Mouse (Mus musculus): ENCODE measurements around the gene Vav2. TPM values are rescaled to one million over a fixed set of nuclear protein-coding genes. Genes with fewer than 3 reads are reported as not detected.

Vav2 gene
- total and polyA plus RNA-seq, 2 experiments from 2014 or later, result 2.4 to 16.8 TPM

DNA sequence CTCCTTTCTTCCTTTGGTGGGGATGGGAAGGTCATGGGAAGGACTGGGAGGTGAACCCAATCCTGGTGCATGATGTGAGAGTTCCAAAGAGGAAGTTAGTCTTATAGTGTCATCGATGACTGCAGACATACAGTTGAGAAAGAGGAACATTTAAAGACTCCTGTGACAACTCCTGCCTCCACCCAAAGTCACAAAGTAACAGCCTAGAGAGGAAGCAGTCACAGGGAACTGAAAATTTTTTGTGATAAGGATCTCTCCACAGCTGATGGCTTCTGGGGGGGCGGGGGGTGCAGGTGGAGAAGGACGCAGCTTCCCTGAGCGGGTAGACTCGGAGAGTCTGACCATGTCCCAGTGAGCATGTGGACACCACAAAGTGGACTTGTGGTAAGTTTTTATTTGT lies 76.5 kb downstream of the Vav2 start:
- Histone ChIP-seq H3K9ac (replicated peaks; ENCODE audit: low read depth, low read length) (no peak overlapping the region), H3K9me3 (replicated peaks; ENCODE audit: control insufficient read depth, low read length) (no peaks in the 10 kb centered on the region), H3K27ac (ENCODE audit: low read depth) (no peak overlapping the region), H3K4me1 (ENCODE audit: control insufficient read depth, insufficient read depth) (no peaks in the 10 kb centered on the region), H3K4me2 (ENCODE audit: low read depth, low read length) (no peak overlapping the region), H3K27me3 (ENCODE audit: control insufficient read depth, insufficient read depth, low read length) (no peaks in the 10 kb centered on the region), H3K4me3 (ENCODE audit: low read depth, low read length) (no peak overlapping the region), H3K36me3 (replicated peaks; ENCODE audit: control insufficient read depth, insufficient read depth, low read length) (no peaks in the 10 kb centered on the region)
- DNase-seq (ENCODE audit: low spot score) (no peak), ATAC-seq (ENCODE audit: insufficient read depth, low read depth) (no peak)
- 93% methylated on average over 5 of the region's 5 CpGs for WGBS
- TF ChIP-seq EP300 (IDR thresholded peaks at IDR 0.05; ENCODE audit: low read depth) (no peak), CTCF (IDR thresholded peaks at IDR 0.05; ENCODE audit: low read depth) (no peak)

DNA sequence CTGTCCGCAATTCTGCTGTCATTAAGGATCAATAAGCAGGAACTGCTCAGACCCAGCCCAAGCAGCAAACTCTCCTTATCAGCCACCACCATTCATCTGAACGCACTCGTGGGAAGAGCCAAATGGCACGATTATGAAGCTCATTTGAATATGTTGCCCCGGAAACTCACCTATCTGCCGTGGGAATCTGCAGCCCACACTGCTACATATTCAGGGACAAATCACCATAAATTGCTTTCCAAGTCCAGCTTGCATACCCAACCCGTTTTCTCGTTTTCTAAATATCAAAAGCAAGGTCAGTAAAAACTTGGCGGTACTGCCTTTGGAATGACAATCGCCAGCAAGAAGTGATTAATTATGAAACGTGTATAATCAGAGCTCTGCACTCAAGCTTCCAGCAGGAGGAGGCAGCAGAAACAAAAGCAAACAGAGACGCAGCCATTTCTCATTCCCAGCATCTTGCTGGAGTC lies 82.8 kb downstream of the Vav2 start:
- WGBS, result 51% methylated on average over 12 of the region's 12 CpGs
- no peak overlapping the region for H3K27ac ChIP-seq (ENCODE audit: low read depth)
- DNase-seq (ENCODE audit: low spot score), result no peak

DNA sequence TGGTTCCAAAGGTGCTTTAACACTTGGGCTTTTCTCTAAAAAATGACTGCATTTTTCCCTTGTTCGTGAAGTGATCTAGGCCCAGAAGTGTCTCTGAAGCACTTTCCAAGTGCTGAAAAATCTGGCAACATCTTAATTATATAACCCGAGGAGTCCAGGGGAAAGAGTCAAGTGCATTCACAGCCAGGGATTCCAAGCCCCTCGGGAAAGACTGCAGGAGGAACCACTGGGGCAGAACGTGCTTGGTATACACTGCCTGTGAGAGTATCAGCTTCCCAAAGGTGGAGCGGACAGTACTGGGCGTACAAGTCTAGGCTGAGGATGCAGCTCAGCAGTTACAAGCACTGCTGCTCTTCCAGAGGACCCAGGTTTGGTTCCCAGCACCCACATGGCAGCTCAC lies 86.2 kb downstream of the Vav2 start:
- no peaks in the 10 kb centered on the region for H3K36me3 ChIP-seq (replicated peaks; ENCODE audit: control insufficient read depth, insufficient read depth, low read length)
- WGBS, result 76% methylated on average over 6 of the region's 6 CpGs
- no peak for DNase-seq (ENCODE audit: low spot score)
- no peak overlapping the region for H3K4me2 ChIP-seq (ENCODE audit: low read depth, low read length)
- no peak overlapping the region for H3K27ac ChIP-seq (ENCODE audit: low read depth)
- TF ChIP-seq EP300 (IDR thresholded peaks at IDR 0.05; ENCODE audit: low read depth) (no peak), CTCF (IDR thresholded peaks at IDR 0.05; ENCODE audit: low read depth) (no peak)
- no peak overlapping the region for H3K9ac ChIP-seq (replicated peaks; ENCODE audit: low read depth, low read length)
- H3K4me3 ChIP-seq (ENCODE audit: low read depth, low read length), result no peak overlapping the region
- no peaks in the 10 kb centered on the region for H3K9me3 ChIP-seq (replicated peaks; ENCODE audit: control insufficient read depth, low read length)
- no peaks in the 10 kb centered on the region for H3K4me1 ChIP-seq (ENCODE audit: control insufficient read depth, insufficient read depth)
- no peaks in the 10 kb centered on the region for H3K27me3 ChIP-seq (ENCODE audit: control insufficient read depth, insufficient read depth, low read length)
- no peak for ATAC-seq (ENCODE audit: insufficient read depth, low read depth)

More for the DNA sequence above, 82.8 kb downstream of the Vav2 start:
- Histone ChIP-seq H3K9me3 (replicated peaks; ENCODE audit: control insufficient read depth, low read length) (no peaks in the 10 kb centered on the region), H3K9ac (replicated peaks; ENCODE audit: low read depth, low read length) (no peak overlapping the region), H3K4me2 (ENCODE audit: low read depth, low read length) (no peak overlapping the region), H3K27me3 (ENCODE audit: control insufficient read depth, insufficient read depth, low read length) (no peaks in the 10 kb centered on the region), H3K36me3 (replicated peaks; ENCODE audit: control insufficient read depth, insufficient read depth, low read length) (no peaks in the 10 kb centered on the region), H3K4me3 (ENCODE audit: low read depth, low read length) (no peak overlapping the region), H3K4me1 (ENCODE audit: control insufficient read depth, insufficient read depth) (no peaks in the 10 kb centered on the region)
- TF ChIP-seq CTCF (IDR thresholded peaks at IDR 0.05; ENCODE audit: low read depth) (no peak), EP300 (IDR thresholded peaks at IDR 0.05; ENCODE audit: low read depth) (no peak)
- no peak for ATAC-seq (ENCODE audit: insufficient read depth, low read depth)

DNA sequence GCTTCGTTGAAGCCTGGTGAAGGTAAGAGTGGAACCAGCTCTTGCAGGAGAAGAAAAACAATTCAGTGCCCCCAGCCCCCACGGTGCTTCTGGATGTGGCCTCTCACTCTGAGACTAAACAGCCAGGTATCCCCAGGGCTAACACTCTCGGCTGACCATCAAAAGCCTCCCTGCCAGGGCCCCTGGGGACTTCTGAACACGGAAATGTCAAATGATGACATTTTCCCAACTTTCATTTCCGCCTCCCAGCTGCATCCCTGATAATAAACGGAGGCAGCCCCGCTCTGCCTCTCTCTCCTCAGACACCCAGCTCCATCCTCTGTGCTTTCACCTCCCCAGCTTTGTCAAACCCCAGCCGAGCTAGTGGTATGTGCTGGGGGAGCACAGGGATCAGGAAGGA lies 87.8 kb downstream of the Vav2 start:
- Histone ChIP-seq H3K9me3 (replicated peaks; ENCODE audit: control insufficient read depth, low read length) (no peaks in the 10 kb centered on the region), H3K4me2 (ENCODE audit: low read depth, low read length) (no peak overlapping the region), H3K36me3 (replicated peaks; ENCODE audit: control insufficient read depth, insufficient read depth, low read length) (no peaks in the 10 kb centered on the region), H3K9ac (replicated peaks; ENCODE audit: low read depth, low read length) (no peak overlapping the region), H3K4me1 (ENCODE audit: control insufficient read depth, insufficient read depth) (no peaks in the 10 kb centered on the region), H3K27ac (ENCODE audit: low read depth) (no peak overlapping the region), H3K27me3 (ENCODE audit: control insufficient read depth, insufficient read depth, low read length) (no peaks in the 10 kb centered on the region), H3K4me3 (ENCODE audit: low read depth, low read length) (no peak overlapping the region)
- 38% methylated on average over 8 of the region's 8 CpGs for WGBS
- DNase-seq (ENCODE audit: low spot score) (no peak), ATAC-seq (ENCODE audit: insufficient read depth, low read depth) (no peak)
- no peak for TF ChIP-seq EP300 (IDR thresholded peaks at IDR 0.05; ENCODE audit: low read depth)
- TF ChIP-seq CTCF (IDR thresholded peaks at IDR 0.05; ENCODE audit: low read depth), result no peak

DNA sequence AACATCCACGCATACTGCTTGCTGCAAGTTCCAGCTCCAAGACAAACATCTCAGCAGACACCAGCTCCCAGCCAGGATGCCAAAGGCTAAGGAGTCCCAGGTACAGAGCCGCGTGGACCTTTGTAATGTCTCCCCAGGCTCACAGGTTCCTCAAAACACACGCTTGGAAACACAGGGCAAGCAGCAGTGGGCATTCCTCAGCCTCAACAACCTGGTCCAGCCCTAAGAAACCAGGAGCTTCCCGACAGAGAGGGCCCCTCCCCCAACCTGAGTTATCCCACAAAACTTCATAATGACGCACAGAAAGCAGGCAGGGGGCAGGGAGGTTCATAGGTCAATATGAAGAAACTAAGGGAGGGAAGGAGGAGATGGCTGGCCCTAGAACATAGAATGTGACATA lies 89.6 kb downstream of the Vav2 start:
- DNase-seq (ENCODE audit: low spot score) (no peak), ATAC-seq (ENCODE audit: insufficient read depth, low read depth) (no peak)
- 75% methylated on average over 6 of the region's 6 CpGs for WGBS
- Histone ChIP-seq H3K27me3 (ENCODE audit: control insufficient read depth, insufficient read depth, low read length) (no peaks in the 10 kb centered on the region), H3K36me3 (replicated peaks; ENCODE audit: control insufficient read depth, insufficient read depth, low read length) (no peaks in the 10 kb centered on the region), H3K4me3 (ENCODE audit: low read depth, low read length) (no peak overlapping the region), H3K9ac (replicated peaks; ENCODE audit: low read depth, low read length) (no peak overlapping the region), H3K4me1 (ENCODE audit: control insufficient read depth, insufficient read depth) (no peaks in the 10 kb centered on the region), H3K27ac (ENCODE audit: low read depth) (no peak overlapping the region), H3K4me2 (ENCODE audit: low read depth, low read length) (no peak overlapping the region), H3K9me3 (replicated peaks; ENCODE audit: control insufficient read depth, low read length) (no peaks in the 10 kb centered on the region)
- TF ChIP-seq EP300 (IDR thresholded peaks at IDR 0.05; ENCODE audit: low read depth), result no peak
- TF ChIP-seq CTCF (IDR thresholded peaks at IDR 0.05; ENCODE audit: low read depth), result no peak

DNA sequence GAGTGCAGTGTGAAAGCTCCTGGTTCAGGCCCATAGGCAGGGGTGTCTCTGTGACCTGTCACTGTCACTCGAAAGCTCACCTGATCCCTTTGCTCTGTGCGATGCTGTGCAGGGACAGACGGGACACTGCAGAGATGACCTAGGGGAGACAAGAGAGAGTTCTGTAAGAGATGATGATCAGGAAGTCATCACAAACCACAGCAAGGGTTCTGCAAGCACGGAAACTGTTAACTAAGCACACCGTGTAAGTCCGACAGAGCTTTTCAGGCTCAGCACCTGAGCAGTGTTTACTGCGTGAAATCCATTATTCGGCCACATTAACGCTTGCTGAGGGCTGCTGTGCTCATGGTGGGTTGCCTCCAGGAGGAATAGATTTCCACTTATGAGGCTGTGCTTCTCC lies 90.2 kb downstream of the Vav2 start:
- ATAC-seq (ENCODE audit: insufficient read depth, low read depth) (no peak), DNase-seq (ENCODE audit: low spot score) (no peak)
- Histone ChIP-seq H3K27me3 (ENCODE audit: control insufficient read depth, insufficient read depth, low read length) (no peaks in the 10 kb centered on the region), H3K27ac (ENCODE audit: low read depth) (no peak overlapping the region), H3K4me3 (ENCODE audit: low read depth, low read length) (no peak overlapping the region), H3K36me3 (replicated peaks; ENCODE audit: control insufficient read depth, insufficient read depth, low read length) (no peaks in the 10 kb centered on the region), H3K9ac (replicated peaks; ENCODE audit: low read depth, low read length) (no peak overlapping the region), H3K4me1 (ENCODE audit: control insufficient read depth, insufficient read depth) (no peaks in the 10 kb centered on the region), H3K4me2 (ENCODE audit: low read depth, low read length) (no peak overlapping the region), H3K9me3 (replicated peaks; ENCODE audit: control insufficient read depth, low read length) (no peaks in the 10 kb centered on the region)
- TF ChIP-seq CTCF (IDR thresholded peaks at IDR 0.05; ENCODE audit: low read depth) (no peak), EP300 (IDR thresholded peaks at IDR 0.05; ENCODE audit: low read depth) (no peak)
- 82% methylated on average over 9 of the region's 9 CpGs for WGBS
